Mouse (Mus musculus) hindbrain, postnatal 0 days (tissue): ENCODE data around the gene Cdc42se1. TPM values are rescaled to one million over a fixed set of nuclear protein-coding genes. Genes with fewer than 3 reads are reported as not detected.

Experiments used
- ATAC-seq: fragments of 200-750 bp; cut with Nextera tagmentation; 2 replicates; pipeline ENCODE4 v1.8.0; 2017; ENCODE audit warnings: mild to moderate bottlenecking, moderate TSS enrichment, moderate library complexity
- DNase-seq: peaks from one replicate; pipeline ENCODE4 v3.0.0-alpha.2; 2015; ENCODE audit warnings: low spot score
- H3K27ac ChIP-seq: fragments of 300-500 bp; sonication (generic); 2 replicates; pipeline ENCODE4 v1.5.1; 2014; ENCODE audit warnings: mild to moderate bottlenecking
- H3K27me3 ChIP-seq: fragments of 300-500 bp; sonication (generic); 2 replicates; pipeline ENCODE4 v1.6.1; 2014; ENCODE audit warnings: low read length, mixed read lengths; ENCODE audit not compliant: insufficient read depth
- H3K36me3 ChIP-seq: fragments of 300-500 bp; sonication (generic); 2 replicates; pipeline ENCODE4 v1.6.1; 2014; ENCODE audit warnings: low read length, mixed read lengths; ENCODE audit not compliant: insufficient read depth
- H3K4me1 ChIP-seq: fragments of 300-500 bp; sonication (generic); 2 replicates; pipeline ENCODE4 v1.6.1; 2014; ENCODE audit warnings: antibody characterized with exemption, low read length, mixed read lengths; ENCODE audit not compliant: insufficient read depth
- H3K4me2 ChIP-seq: fragments of 300-500 bp; sonication (generic); 2 replicates; pipeline ENCODE4 v1.6.1; 2014; ENCODE audit warnings: low read depth, mild to moderate bottlenecking, low read length, moderate library complexity, mixed read lengths
- H3K4me3 ChIP-seq: fragments of 300-500 bp; sonication (generic); 2 replicates; pipeline ENCODE4 v1.5.1; 2014; ENCODE audit warnings: low read length
- H3K9ac ChIP-seq: fragments of 300-500 bp; sonication (generic); replicated peaks from 2 replicates; pipeline ENCODE4 v1.6.1; 2014; ENCODE audit warnings: mild to moderate bottlenecking, low read length, moderate library complexity, mixed read lengths
- H3K9me3 ChIP-seq: fragments of 300-500 bp; sonication (generic); 2 replicates; pipeline ENCODE4 v1.6.1; 2016; ENCODE audit warnings: low read length, mixed read lengths
- CTCF ChIP-seq: IDR thresholded peaks from 2 replicates; pipeline ENCODE4 v1.5.1; 2016; ENCODE audit warnings: antibody characterized with exemption, control low read depth, low read depth
- WGBS: fragments of 180-500 bp; shearing (Covaris S2); extraction: QIAGEN DNeasy Blood & Tissue Kit; methylation state at CpG from one replicate; pipeline ENCODE4 v1.1.7; 2014; 5-methylcytosine and 5-hydroxymethylcytosine counted together
- polyA plus RNA-seq: library from polyadenylated mRNA; unstranded; fragments of >200 nt; fragmentation: Nextera tagmentation; extraction: Ambion mirVana; gene quantifications from 2 replicates; pipeline ENCODE4 v1.2.1, GENCODE M21; 2015
- total RNA-seq: library from RNA; depleted of rRNA; stranded (reverse); fragments of >200 nt; gene quantifications from 2 replicates; pipeline ENCODE4 v1.2.3, GENCODE M21; 2014

Gene Cdc42se1
- total and polyA plus RNA-seq, 2 experiments from 2014 or later: 54.0 to 60.4 TPM

- Histone ChIP-seq H3K36me3 (peaks cover 27% of the 10 kb centered on the region), H3K27ac (peak overlapping the region; percentile 98), H3K4me3 (0 out of 2 replicates have a peak overlapping the region, but pooled peaks have one; percentile 69)
These were observed 9.9 kb upstream of the Cdc42se1 start for GRCm38 (mm10) chr3:95218466-95219137.

GRCm38 (mm10) chr3:95223041-95223440 is 5.5 kb upstream of the Cdc42se1 start:
- H3K9me3 ChIP-seq: no peaks in the 10 kb centered on the region
- DNase-seq (no peak), ATAC-seq (no peak)
- H3K4me1 ChIP-seq: no peaks in the 10 kb centered on the region
- no peak overlapping the region for H3K4me2 ChIP-seq
- no peak overlapping the region for H3K4me3 ChIP-seq
- H3K27me3 ChIP-seq: no peaks in the 10 kb centered on the region
- no peak overlapping the region for H3K27ac ChIP-seq
- H3K9ac ChIP-seq: no peak overlapping the region
- peaks cover 19% of the 10 kb centered on the region; the same call in 1 of the 2 replicates for H3K36me3 ChIP-seq
- TF ChIP-seq CTCF: no peak
- WGBS: 89% methylated on average over 2 of the region's 2 CpGs

More at GRCm38 (mm10) chr3:95218466-95219137, 9.9 kb upstream of the Cdc42se1 start:
- TF ChIP-seq CTCF: no peak
- WGBS: 78% methylated on average over 6 of the region's 6 CpGs
- no peak for DNase-seq
- Histone ChIP-seq H3K27me3 (no peaks in the 10 kb centered on the region), H3K9ac (peak overlapping the region; percentile 88; the same call in 1 of the 2 replicates), H3K4me2 (peak overlapping the region; percentile 63), H3K9me3 (no peaks in the 10 kb centered on the region), H3K4me1 (peaks cover 5% of the 10 kb centered on the region; the same call in 1 of the 2 replicates)
- ATAC-seq: no peak

- no peaks in the 10 kb centered on the region for H3K9me3 ChIP-seq
- no peaks in the 10 kb centered on the region for H3K4me1 ChIP-seq
- 27% methylated on average over 6 of the region's 6 CpGs for WGBS
- ATAC-seq (no peak), DNase-seq (peak; percentile 61)
- no peak for TF ChIP-seq CTCF
- 0 out of 2 replicates have a peak overlapping the region, but pooled peaks have one; percentile 13 for H3K27ac ChIP-seq
- peak overlapping the region; percentile 24 for H3K4me2 ChIP-seq
- H3K36me3 ChIP-seq: peaks cover 19% of the 10 kb centered on the region; the same call in 1 of the 2 replicates
- no peak overlapping the region for H3K4me3 ChIP-seq
- no peaks in the 10 kb centered on the region for H3K27me3 ChIP-seq
- no peak overlapping the region; the same call in 1 of the 2 replicates for H3K9ac ChIP-seq
These were observed 4.2 kb upstream of the Cdc42se1 start for GRCm38 (mm10) chr3:95224295-95224694.

- no peaks in the 10 kb centered on the region for H3K9me3 ChIP-seq
- H3K27me3 ChIP-seq: no peaks in the 10 kb centered on the region
- peaks cover 12% of the 10 kb centered on the region; the same call in 1 of the 2 replicates for H3K36me3 ChIP-seq
- no peak for TF ChIP-seq CTCF
- peak overlapping the region; percentile 82 for H3K9ac ChIP-seq
- peak overlapping the region; percentile 91 for H3K4me2 ChIP-seq
- no peak for ATAC-seq
- peak overlapping the region; percentile 93 for H3K27ac ChIP-seq
- WGBS: 10% methylated on average over 1 of the region's 1 CpGs
- DNase-seq: peak; percentile 55
- H3K4me1 ChIP-seq: peaks cover 20% of the 10 kb centered on the region
- H3K4me3 ChIP-seq: peak overlapping the region; percentile 57
These were observed 1.3 kb upstream of the Cdc42se1 start for GRCm38 (mm10) chr3:95227214-95227613.

GRCm38 (mm10) chr3:95228894-95229780 is 605 bp downstream of the Cdc42se1 start:
- 1% methylated on average over 43 of the region's 43 CpGs for WGBS
- no peaks in the 10 kb centered on the region for H3K9me3 ChIP-seq
- peak overlapping the region; percentile 82 for H3K9ac ChIP-seq
- peak; percentile 83 for DNase-seq
- H3K27ac ChIP-seq: peak overlapping the region; percentile 93
- H3K4me2 ChIP-seq: peak overlapping the region; percentile 91
- H3K4me1 ChIP-seq: peaks cover 20% of the 10 kb centered on the region
- peaks cover 24% of the 10 kb centered on the region; the same call in 1 of the 2 replicates for H3K36me3 ChIP-seq
- peak overlapping the region; percentile 57 for H3K4me3 ChIP-seq
- no peak; the same call in 1 of the 2 replicates for ATAC-seq
- no peak for TF ChIP-seq CTCF
- H3K27me3 ChIP-seq: no peaks in the 10 kb centered on the region

DNA sequence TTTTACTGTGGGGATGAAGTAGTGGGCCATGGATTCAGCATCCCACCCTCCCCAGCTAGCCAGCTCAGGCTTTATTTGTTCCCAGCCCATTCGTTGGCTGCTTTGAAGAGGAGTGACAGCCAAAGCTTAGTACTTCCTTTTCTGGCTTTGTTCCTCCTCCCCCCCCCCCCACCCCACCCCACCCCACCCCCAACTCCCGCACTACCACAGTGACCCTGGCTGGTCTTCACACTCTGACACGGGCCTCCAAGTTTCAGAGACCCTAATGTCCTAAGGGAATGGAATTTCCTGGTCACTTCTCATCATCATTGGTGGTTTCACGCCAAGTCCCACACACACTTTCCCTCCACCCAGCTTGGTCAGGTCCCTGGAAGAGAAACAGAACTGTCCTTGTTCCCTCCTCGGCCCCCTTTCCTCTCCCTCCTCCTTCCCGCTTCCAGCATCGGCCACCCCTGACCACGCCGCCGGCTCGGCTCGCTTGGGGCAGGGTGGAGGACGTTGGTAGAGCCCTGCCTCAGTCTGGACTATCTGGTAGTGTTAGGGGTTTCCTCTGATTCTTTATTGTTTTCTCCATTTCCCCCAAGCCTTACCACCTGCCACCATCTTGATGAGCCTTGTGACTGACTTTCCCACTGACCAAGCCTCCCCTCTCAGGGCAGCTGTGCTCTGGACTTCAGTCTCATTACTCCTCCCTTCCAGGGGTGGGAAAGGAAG is 1.4 kb downstream of the Cdc42se1 start:
- Histone ChIP-seq H3K4me3 (peak overlapping the region; percentile 57), H3K9me3 (no peaks in the 10 kb centered on the region), H3K9ac (peak overlapping the region; percentile 82), H3K36me3 (peaks cover 32% of the 10 kb centered on the region), H3K27me3 (no peaks in the 10 kb centered on the region), H3K4me1 (peaks cover 20% of the 10 kb centered on the region), H3K4me2 (peak overlapping the region; percentile 91), H3K27ac (peak overlapping the region; percentile 93)
- TF ChIP-seq CTCF: no peak
- WGBS: 2% methylated on average over 13 of the region's 13 CpGs
- peak; percentile 68 for DNase-seq
- ATAC-seq: peak; percentile 45
